In the genomic region with DNA sequence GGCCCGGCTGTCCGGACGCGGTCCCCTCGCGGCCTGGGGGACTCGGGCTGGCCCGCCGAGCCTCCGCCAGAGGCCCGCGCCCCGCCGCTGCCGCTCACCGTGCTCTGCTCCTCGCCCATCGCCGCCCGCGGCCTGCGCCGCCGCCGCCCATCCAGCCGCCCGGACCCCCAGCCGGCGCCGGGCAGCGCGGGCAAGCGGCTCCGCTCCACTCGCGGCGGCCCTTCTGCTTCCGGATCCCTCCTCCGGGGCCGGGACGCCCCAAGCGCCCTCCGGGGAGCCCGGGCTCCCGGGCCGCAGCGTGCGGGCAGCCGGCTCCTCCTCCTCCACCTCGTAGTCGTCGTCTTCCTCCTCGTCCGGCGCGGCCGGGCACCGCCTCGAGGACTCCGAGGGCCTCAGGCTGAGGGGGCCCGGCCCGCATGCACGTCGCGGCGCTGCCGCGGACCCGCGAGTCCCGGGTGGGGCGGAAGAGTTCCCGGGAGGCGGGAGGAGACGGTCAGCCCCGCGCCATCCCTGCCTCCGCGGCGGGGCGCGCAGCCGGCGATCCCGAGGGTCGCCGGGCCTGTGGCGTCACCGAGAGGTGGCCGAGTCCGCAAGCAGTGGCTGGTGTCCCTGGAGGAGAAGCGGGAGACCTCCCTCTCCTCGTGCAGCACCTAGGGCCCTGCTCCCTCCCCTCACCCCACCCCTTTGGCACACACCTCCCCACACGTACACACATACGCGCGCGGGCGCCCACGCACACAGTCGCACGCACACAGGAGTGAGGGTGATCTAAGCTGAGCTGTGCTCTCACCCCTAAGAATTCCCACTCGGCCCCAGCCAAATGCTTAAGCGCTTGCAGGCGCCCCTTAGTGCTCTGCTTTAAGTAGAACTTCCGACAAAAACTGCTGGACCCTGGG, we compare ENCODE assay signal across 8 mouse cellular contexts. TPM values are rescaled to one million over a fixed set of nuclear protein-coding genes. Genes with fewer than 3 reads are reported as not detected.
DNase-seq lines count a peak whose midpoint lies in the region; ATAC-seq lines count a peak whose summit lies in the region.

A gene (minus strand): TSS at position 119 of the 896 bp plus-strand sequence.

- peak within 1 kb of the TSS; percentile 82 for H3K27ac ChIP-seq in hindbrain, embryonic 16.5 days (ENCODE audit: low read depth, low read length)

- under 1% methylated on average over 58 of the region's 106 CpGs for WGBS in hindbrain, embryonic 16.5 days

- peak within 1 kb of the TSS; percentile 96 for H3K4me3 ChIP-seq in hindbrain, embryonic 16.5 days (ENCODE audit: low read length)

- H3K4me1 ChIP-seq in hindbrain, embryonic 16.5 days (ENCODE audit: control insufficient read depth, insufficient read depth, low read depth, low read length), result peaks cover 20% of the 10 kb centered on the region

- peak; percentile 91 for ATAC-seq in hindbrain, embryonic 16.5 days

- H3K9ac ChIP-seq in hindbrain, embryonic 16.5 days (ENCODE audit: low read depth, low read length), result peak within 1 kb of the TSS; percentile 100

- H3K9me3 ChIP-seq in hindbrain, embryonic 16.5 days (ENCODE audit: control insufficient read depth, low read length), result no peaks in the 10 kb centered on the region

- DNase-seq in adrenal gland, adult 18-20 months (ENCODE audit: low spot score in 2 of 2), result peak; percentile 61 to 72
- DNase-seq in cerebellum, postnatal 4 days (ENCODE audit: low spot score in 2 of 2), result peak; percentile 44 to 60
- peak; percentile 66 for DNase-seq in gastrocnemius, postnatal 10 days
- DNase-seq in left cerebral cortex, adult 8-10 months (ENCODE audit: low spot score in 2 of 2), result peak; percentile 61 to 75
- DNase-seq in lung, postnatal 36 days, result peak; percentile 58
- peak; percentile 82 for DNase-seq in retina, postnatal 1 day
- peak; percentile 82 for DNase-seq in yolk sac, embryonic 10.5 days (ENCODE audit: low spot score)

- H3K4me2 ChIP-seq in hindbrain, embryonic 16.5 days (ENCODE audit: low read length), result peak within 1 kb of the TSS; percentile 81

- H3K36me3 ChIP-seq in hindbrain, embryonic 16.5 days (ENCODE audit: control insufficient read depth, insufficient read depth, low read length), result no peaks in the 10 kb centered on the region

- H3K27me3 ChIP-seq in hindbrain, embryonic 16.5 days (replicated peaks; ENCODE audit: control insufficient read depth, insufficient read depth, low read length), result no peaks in the 10 kb centered on the region

RNA-seq across cellular contexts. Expression of the gene that starts here (rescaled TPM):
- total RNA-seq in adrenal gland, adult 18-20 months (2021), result 10 to 100 TPM in 1 of 2 experiments, 1 to 10 TPM in 1; 8.7 to 10.1 TPM
- total RNA-seq in gastrocnemius, postnatal 10 days (2021), result 10 to 100 TPM; 12.8 to 13.3 TPM
- 1.6 TPM in 2 replicates for polyA plus RNA-seq in hindbrain, embryonic 16.5 days (2015; fragmentation: Nextera tagmentation; extraction: Ambion mirVana)
- 10 to 100 TPM in 2 of 4 experiments, 1 to 10 TPM in 2; 9.3 to 11.8 (median 10.4) TPM for total RNA-seq in left cerebral cortex, adult 8-10 months (2022)

Comparison
In these comparisons a context has a peak if more than half of its experiments do, and no peak if none do; other contexts are left out.
1. Peak in every context shown above with its lines: DNase-seq, ATAC-seq, H3K4me3 ChIP-seq and H3K27ac ChIP-seq.